Mouse (Mus musculus): ENCODE results near the gene Tmx2.

DNA sequence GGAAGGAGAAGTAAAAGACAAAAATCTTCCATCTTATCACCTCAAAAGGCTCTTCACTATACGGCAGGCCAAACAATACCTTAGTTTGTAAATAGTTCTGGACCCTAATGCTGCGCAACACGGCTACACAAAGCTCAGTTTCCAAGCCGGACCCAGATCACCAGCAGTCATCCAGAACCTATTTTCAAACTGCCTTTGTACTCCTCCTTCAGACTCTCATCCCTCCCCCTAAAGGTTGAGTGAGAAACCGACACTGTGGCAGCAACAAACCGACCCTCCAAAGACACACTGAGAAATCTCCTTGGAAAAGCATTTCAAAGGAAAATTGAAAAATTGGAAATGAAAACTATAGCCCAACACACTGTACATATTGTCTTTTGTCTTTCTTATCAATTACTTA, 30.6 kb downstream of the Tmx2 start:
- TF ChIP-seq CTCF (IDR thresholded peaks at IDR 0.05; ENCODE audit: low read depth, low read length) (no peak), TAL1 (conservative IDR thresholded peaks at IDR 0.05; ENCODE audit: low read depth, low read length) (no peak)
